Mouse (Mus musculus) small intestine, adult 2 months (tissue): ENCODE data around the gene Gm8677. TPM values are rescaled to one million over a fixed set of nuclear protein-coding genes. Genes with fewer than 3 reads are reported as not detected.
"Not testable (repeated sequence)": the region's sequence is repeated elsewhere in the genome, so short reads cannot be mapped to it uniquely, and the experiment has no call there.

Experiments
- H3K27ac ChIP-seq: fragments of 200-500 bp; 2 replicates; pipeline ENCODE4 v1.5.1; 2012; ENCODE audit warnings: low read depth, low read length, control low read depth, inconsistent platforms; ENCODE audit not compliant: insufficient read depth
- H3K27me3 ChIP-seq: fragments of 200-500 bp; 2 replicates; pipeline ENCODE4 v1.6.1; 2012; ENCODE audit warnings: mild to moderate bottlenecking, moderate library complexity, low read length, inconsistent platforms; ENCODE audit not compliant: control insufficient read depth, insufficient read depth
- H3K36me3 ChIP-seq: fragments of 200-500 bp; 2 replicates; pipeline ENCODE4 v1.6.1; 2012; ENCODE audit warnings: mild to moderate bottlenecking, low read length, control low read depth, inconsistent platforms; ENCODE audit not compliant: control insufficient read depth, insufficient read depth
- H3K4me1 ChIP-seq: fragments of 200-500 bp; 2 replicates; pipeline ENCODE4 v1.6.1; 2012; ENCODE audit warnings: low read length, inconsistent platforms, mixed read lengths; ENCODE audit not compliant: control insufficient read depth, insufficient read depth, insufficient read length
- H3K4me3 ChIP-seq: fragments of 200-500 bp; 2 replicates; pipeline ENCODE4 v1.5.1; 2012; ENCODE audit warnings: low read depth, mild to moderate bottlenecking, control low read depth, inconsistent platforms, low read length, moderate library complexity
- WGBS: fragments of 180-500 bp; shearing (Covaris S2); methylation state at CpG from one replicate; pipeline ENCODE4 v1.1.7; 2018; 5-methylcytosine and 5-hydroxymethylcytosine counted together
- polyA plus RNA-seq: library from polyadenylated mRNA; depleted of rRNA; stranded (reverse); fragments of >200 nt; gene quantifications from 2 replicates; pipeline ENCODE4 v1.2.3, GENCODE M21; 2012; rRNA removed

Gm8677 gene
- not detected in 2 replicates for polyA plus RNA-seq

DNA sequence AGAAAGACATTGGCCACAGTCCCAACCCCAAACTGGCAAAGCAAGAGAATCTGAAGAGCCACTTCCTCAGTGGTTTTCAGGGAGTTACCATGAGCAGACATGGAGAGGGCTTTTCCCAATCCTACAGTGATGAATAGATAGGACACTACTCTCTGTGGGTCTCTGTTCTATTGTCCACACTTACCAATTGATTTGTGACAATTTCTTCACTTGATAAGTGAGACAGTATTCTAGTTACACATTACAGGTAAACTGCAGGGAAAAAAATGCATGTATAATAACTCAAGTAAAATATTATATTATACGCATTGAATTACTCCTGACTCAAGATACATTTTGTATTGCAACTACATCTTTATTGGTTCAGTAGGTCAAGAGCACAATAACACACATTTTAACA is at the start of gene Gm8677:
TSS of gene Gm8677 (minus strand) at position 101 of the 400 bp plus-strand sequence.
- not testable (repeated sequence) for H3K27ac ChIP-seq, H3K4me1 ChIP-seq, H3K27me3 ChIP-seq, H3K4me3 ChIP-seq, H3K36me3 ChIP-seq
- no CpG with 5 or more reads among the region's 1 CpGs for WGBS

DNA sequence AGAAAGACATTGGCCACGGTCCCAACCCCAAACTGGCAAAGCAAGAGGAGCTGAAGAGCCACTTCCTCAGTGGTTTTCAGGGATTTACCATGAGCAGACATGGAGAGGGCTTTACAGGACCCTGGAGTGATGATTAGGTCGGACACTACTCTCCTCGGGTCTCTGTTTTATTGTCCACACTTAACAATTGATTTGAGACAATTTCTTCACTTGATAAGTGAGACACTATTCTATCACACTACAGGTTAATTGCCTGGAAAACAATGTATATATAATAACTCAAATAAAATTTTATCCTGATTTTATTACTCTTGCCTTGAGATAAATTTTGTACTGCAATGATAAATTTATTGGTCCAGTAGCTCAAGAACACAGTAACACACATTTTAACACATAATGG is 30.6 kb upstream of the Gm8677 start, which contains the start of gene Gm4201:
TSS of gene Gm4201 (minus strand) at position 101 of the 400 bp plus-strand sequence.
- not testable (repeated sequence) for H3K27ac ChIP-seq, H3K27me3 ChIP-seq, H3K4me3 ChIP-seq, H3K4me1 ChIP-seq, H3K36me3 ChIP-seq
- no CpG with 5 or more reads among the region's 3 CpGs for WGBS

DNA sequence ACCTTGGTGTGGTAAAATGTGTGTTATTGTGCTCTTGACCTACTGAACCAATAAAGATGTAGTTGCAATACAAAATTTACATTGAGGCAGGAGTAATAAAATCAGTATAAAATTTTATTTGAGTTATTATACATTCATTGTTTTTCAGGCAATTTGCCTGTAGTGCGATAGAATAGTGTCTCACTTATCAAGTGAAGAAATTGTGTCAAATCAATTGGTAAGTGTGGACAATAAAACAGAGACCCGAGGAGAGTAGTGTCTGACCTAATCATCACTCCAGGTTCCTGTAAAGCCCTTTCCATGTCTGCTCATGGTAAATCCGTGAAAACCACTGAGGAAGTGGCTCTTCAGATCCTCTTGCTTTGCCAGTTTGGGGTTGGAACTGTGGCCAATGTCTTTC is 12.0 kb downstream of the Gm8677 start, which contains the start of gene Vmn1r152:
TSS of gene Vmn1r152 (plus strand) at position 301 of the 400 bp plus-strand sequence.
- not testable (repeated sequence) for H3K4me1 ChIP-seq, H3K27ac ChIP-seq, H3K36me3 ChIP-seq, H3K27me3 ChIP-seq, H3K4me3 ChIP-seq
- WGBS: no CpG with 5 or more reads among the region's 3 CpGs

DNA sequence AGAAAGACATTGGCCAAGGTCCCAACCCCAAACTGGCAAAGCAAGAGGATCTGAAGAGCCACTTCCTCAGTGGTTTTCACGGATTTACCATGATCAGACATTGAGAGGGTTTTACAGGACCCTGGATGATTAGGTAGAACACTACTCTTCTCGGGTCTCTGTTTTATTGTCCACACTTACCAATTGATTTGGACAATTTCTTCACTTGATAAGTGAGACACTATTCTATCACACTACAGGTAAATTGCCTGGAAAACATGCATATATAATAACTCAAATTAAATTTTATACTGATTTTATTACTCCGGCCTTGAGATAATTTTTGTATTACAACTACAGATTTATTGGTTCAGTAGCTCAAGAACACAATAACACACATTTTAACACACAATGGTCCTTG is 35.1 kb downstream of the Gm8677 start, which contains the start of gene Vmn1r151:
TSS of gene Vmn1r151 (minus strand) at position 101 of the 400 bp plus-strand sequence.
- WGBS: 49% methylated on average over 2 of the region's 3 CpGs
- H3K4me3 ChIP-seq, H3K4me1 ChIP-seq: not testable (repeated sequence)

More for the DNA sequence above, 35.1 kb downstream of the Gm8677 start, which contains the start of gene Vmn1r151:
- not testable (repeated sequence) for H3K36me3 ChIP-seq, H3K27me3 ChIP-seq, H3K27ac ChIP-seq

Other genes starting within 250 kb of the Gm8677 start
- not detected in 2 replicates for gene Gm4187, start 205.2 kb downstream of the Gm8677 start, polyA plus RNA-seq
- not detected in 2 replicates for gene Gm8660, start 163.8 kb downstream of the Gm8677 start, polyA plus RNA-seq
- not detected in 2 replicates for gene Vmn1r148, start 121.3 kb downstream of the Gm8677 start, polyA plus RNA-seq
- not detected in 2 replicates for gene Vmn1r149, start 96.7 kb downstream of the Gm8677 start, polyA plus RNA-seq
- not detected in 2 replicates for gene Gm10665, start 70.8 kb downstream of the Gm8677 start, polyA plus RNA-seq
- not detected in 2 replicates for gene Vmn1r151, start 35.2 kb downstream of the Gm8677 start, polyA plus RNA-seq
- not detected in 2 replicates for gene Vmn1r152, start 11.9 kb downstream of the Gm8677 start, polyA plus RNA-seq
- gene Gm4201, start 30.5 kb upstream of the Gm8677 start, polyA plus RNA-seq: not detected in 2 replicates
- not detected in 2 replicates for gene Gm4565, start 53.2 kb upstream of the Gm8677 start, polyA plus RNA-seq
- not detected in 2 replicates for gene Vmn1r155, start 123.1 kb upstream of the Gm8677 start, polyA plus RNA-seq
- not detected in 2 replicates for gene Gm8693, start 157.4 kb upstream of the Gm8677 start, polyA plus RNA-seq
- gene Gm4567, start 184.8 kb upstream of the Gm8677 start, polyA plus RNA-seq: not detected in 2 replicates
- not detected in 2 replicates for gene Vmn1r157, start 226.8 kb upstream of the Gm8677 start, polyA plus RNA-seq